Mouse (Mus musculus) myocyte (in vitro differentiated cells): ENCODE measurements around the gene Naa35.

ENCODE experiments used
- E2F4 ChIP-seq: IDR thresholded peaks from one replicate; pipeline ENCODE4 v1.6.1; 2011; ENCODE audit warnings: mild to moderate bottlenecking, control low read depth, moderate library complexity; ENCODE audit not compliant: insufficient read depth
- MAX ChIP-seq: IDR thresholded peaks from one replicate; pipeline ENCODE4 v1.6.1; 2011; ENCODE audit warnings: low read depth, mild to moderate bottlenecking, control low read depth
- MYOD1 ChIP-seq, 3 experiments: IDR thresholded peaks; one replicate each; pipeline ENCODE4 v1.6.1; 2011; ENCODE audit warnings: control low read depth in 2 of 3, low read depth in 2 of 3, mild to moderate bottlenecking in 2 of 3, moderate library complexity in 1 of 3; ENCODE audit not compliant: insufficient read length in 2 of 3, control insufficient read depth in 1 of 3
- POLR2A ChIP-seq: IDR thresholded peaks from one replicate; pipeline ENCODE4 v1.6.1; 2011; ENCODE audit warnings: low read depth, mild to moderate bottlenecking, control low read depth, moderate library complexity; ENCODE audit not compliant: insufficient read length

DNA sequence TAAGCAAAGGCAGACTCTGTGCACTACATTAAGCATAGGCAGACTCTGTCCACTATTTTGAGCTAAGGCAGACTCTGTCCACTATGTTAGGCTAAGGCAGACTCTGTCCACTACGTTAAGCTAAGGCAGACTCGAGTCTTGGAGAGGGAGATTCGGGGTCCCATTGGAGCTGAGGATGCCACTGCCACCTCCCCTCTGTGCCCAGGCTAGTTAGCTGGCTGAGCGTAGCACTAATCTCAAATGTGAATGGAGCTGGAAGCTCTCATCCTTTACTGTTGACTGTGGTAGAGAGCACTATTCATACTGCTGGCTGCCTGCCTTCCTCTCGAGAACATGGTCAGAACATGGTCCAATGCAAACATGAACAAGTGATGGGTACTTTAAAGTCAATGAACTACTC is 46.4 kb upstream of the Naa35 start:
- TF ChIP-seq POLR2A: no peak
- TF ChIP-seq MAX: no peak
- no peak for TF ChIP-seq E2F4
- no peak for TF ChIP-seq MYOD1 (IDR thresholded peaks at IDR 0.05; ENCODE audit: control insufficient read depth in 1 of 3, insufficient read length in 2 of 3, low read depth in 2 of 3)
